Mouse (Mus musculus) hindbrain, embryonic 12.5 days (tissue): ENCODE data around the gene Eif2d. TPM values are rescaled to one million over a fixed set of nuclear protein-coding genes. Genes with fewer than 3 reads are reported as not detected.

ENCODE experiments used
- ATAC-seq: fragments of 200-750 bp; cut with Nextera tagmentation; 2 replicates; pipeline ENCODE4 v1.8.0; 2017; ENCODE audit warnings: moderate TSS enrichment; ENCODE audit not compliant: low FRiP score
- H3K27ac ChIP-seq: fragments of 300-500 bp; sonication (generic); 2 replicates; pipeline ENCODE4 v1.5.1; 2016; ENCODE audit warnings: mild to moderate bottlenecking
- H3K27me3 ChIP-seq: fragments of 300-500 bp; sonication (generic); 2 replicates; pipeline ENCODE4 v1.6.1; 2016; ENCODE audit warnings: mild to moderate bottlenecking
- H3K36me3 ChIP-seq: fragments of 300-500 bp; sonication (generic); 2 replicates; pipeline ENCODE4 v1.6.1; 2016; ENCODE audit warnings: mild to moderate bottlenecking
- H3K4me1 ChIP-seq: fragments of 300-500 bp; sonication (generic); 2 replicates; pipeline ENCODE4 v1.6.1; 2016
- H3K4me2 ChIP-seq: fragments of 300-500 bp; sonication (generic); replicated peaks from 2 replicates; pipeline ENCODE4 v1.6.1; 2016; ENCODE audit warnings: mild to moderate bottlenecking
- H3K4me3 ChIP-seq: fragments of 300-500 bp; sonication (generic); 2 replicates; pipeline ENCODE4 v1.5.1; 2016; ENCODE audit warnings: mild to moderate bottlenecking
- H3K9ac ChIP-seq: fragments of 300-500 bp; sonication (generic); 2 replicates; pipeline ENCODE4 v1.6.1; 2016; ENCODE audit warnings: mild to moderate bottlenecking, moderate library complexity
- H3K9me3 ChIP-seq: fragments of 300-500 bp; sonication (generic); replicated peaks from 2 replicates; pipeline ENCODE4 v1.6.1; 2016; ENCODE audit warnings: mild to moderate bottlenecking
- WGBS: fragments of 180-500 bp; shearing (Covaris S2); methylation state at CpG from one replicate; pipeline ENCODE4 v1.1.7; 2016; 5-methylcytosine and 5-hydroxymethylcytosine counted together
- polyA plus RNA-seq: library from polyadenylated mRNA; unstranded; fragments of >200 nt; fragmentation: Nextera tagmentation; extraction: Ambion mirVana; gene quantifications from 2 replicates; pipeline ENCODE4 v1.2.1, GENCODE M21; 2016

The Eif2d gene
- 53.1 and 55.5 TPM in 2 replicates for polyA plus RNA-seq

DNA sequence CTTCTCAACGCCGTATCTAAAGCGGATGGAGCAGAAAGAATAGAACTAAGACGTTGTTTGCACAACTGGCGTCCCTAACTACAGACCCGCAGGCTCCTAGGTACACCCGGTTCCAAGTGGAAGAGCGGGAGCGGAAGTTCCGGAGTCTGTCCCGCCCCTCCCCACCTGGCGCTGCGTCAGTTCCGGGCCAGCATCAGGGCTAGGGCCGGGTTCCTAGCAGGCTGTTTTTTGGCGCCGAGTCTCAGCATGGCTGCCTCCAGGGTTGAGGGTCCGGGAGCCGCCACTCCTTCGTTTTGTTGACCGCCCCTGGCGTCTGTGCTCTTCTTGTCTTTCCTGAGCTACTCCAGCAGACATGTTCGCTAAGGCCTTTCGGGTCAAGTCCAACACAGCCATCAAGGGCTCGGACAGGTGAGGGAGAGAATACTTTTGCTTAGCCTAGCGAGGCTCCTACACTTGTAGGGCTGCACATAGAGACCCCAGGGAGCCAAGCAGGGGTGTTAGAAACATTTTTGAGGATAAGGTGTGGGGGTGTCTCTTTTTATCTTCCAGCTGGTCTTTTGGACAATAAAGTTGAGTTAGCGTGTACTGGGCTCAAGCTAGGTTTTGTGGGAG, at the start of gene Eif2d:
Eif2d (plus strand) TSS at position 164 of the 612 bp plus-strand sequence.
- H3K27me3 ChIP-seq = no peaks in the 10 kb centered on the region
- ATAC-seq = peak; percentile 98
- H3K9ac ChIP-seq = peak within 1 kb of the TSS; percentile 80
- peaks cover 3% of the 10 kb centered on the region; the same call in 1 of the 2 replicates for H3K36me3 ChIP-seq
- peak within 1 kb of the TSS; percentile 93 for H3K4me2 ChIP-seq
- H3K4me3 ChIP-seq = peak within 1 kb of the TSS; percentile 74
- H3K9me3 ChIP-seq = no peaks in the 10 kb centered on the region
- H3K27ac ChIP-seq = peak within 1 kb of the TSS; percentile 40; the same call in 1 of the 2 replicates
- WGBS = 1% methylated on average over 27 of the region's 27 CpGs
- peaks cover 9% of the 10 kb centered on the region for H3K4me1 ChIP-seq

DNA sequence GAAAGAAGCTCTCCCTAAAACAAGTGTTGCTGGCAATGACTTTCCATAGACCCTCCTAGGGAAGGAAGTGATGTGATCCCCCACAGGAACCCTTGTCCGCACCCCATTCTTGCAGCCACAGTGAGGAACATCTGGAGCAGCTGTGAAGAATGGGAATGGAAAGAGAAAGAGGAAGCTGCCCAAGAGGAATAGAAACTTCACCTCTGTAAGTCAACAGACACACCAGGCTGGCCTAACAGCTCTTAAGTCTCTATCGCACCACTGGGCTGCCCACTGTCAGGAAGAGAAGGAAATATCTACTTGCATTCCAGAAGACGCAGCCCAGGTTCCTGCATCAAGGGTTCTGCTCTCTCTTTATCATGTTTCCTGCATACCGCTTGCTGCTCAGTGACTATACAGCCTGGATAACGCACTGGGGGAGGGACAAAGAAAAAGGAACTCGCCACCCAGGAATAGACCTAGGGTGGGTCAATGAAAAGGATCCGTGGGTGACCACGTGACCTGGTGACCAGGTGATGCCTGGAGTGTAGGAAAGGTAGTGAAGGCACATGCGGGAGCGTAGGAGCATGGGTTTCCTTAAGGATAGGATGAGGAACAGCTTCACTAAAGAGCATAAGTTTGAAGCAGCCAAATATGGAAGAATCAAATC, 49.1 kb upstream of the Eif2d start:
- no peaks in the 10 kb centered on the region for H3K27me3 ChIP-seq
- H3K4me3 ChIP-seq = no peak overlapping the region
- 86% methylated on average over 10 of the region's 10 CpGs for WGBS
- no peaks in the 10 kb centered on the region for H3K9me3 ChIP-seq
- H3K4me1 ChIP-seq = no peaks in the 10 kb centered on the region
- H3K4me2 ChIP-seq = no peak overlapping the region
- H3K36me3 ChIP-seq = no peaks in the 10 kb centered on the region
- no peak for ATAC-seq
- no peak overlapping the region for H3K27ac ChIP-seq
- H3K9ac ChIP-seq = no peak overlapping the region

DNA sequence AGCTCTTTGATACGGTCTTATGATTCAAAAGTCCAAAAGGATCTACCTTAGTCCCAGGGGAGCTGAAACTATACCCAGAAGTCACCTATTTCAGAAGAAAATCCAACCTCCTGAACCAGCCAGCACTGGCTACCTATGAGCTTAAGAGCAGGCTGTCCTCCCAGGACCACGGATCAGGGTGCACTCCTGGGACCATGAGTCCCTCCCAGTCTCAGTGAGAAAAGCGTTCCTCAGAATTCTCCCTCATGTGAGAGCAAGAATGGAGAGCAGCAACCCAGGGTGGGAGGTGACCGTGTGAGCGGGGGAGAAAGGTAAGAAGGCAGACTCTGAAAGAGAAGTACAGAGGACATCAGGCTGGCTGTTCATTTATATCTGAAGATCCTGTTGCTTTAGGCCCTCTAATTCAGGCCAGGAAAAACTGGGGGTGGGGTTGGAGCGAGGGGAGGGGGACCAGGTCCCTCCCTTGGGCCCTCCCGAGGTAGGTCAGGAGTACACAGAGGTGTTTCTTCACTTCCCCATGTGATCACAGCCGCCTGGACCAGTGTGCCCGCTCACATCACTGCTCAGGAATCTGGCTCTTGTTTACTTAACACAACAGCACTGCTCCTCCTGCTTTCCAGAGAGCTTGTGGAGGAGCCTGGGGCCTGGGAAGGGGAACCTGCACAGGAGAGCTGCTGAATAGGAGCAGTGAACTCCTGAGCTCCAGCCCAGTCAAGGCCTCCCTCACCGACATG, 45.2 kb upstream of the Eif2d start:
- Histone ChIP-seq H3K9me3 (no peaks in the 10 kb centered on the region), H3K4me3 (no peak overlapping the region), H3K9ac (no peak overlapping the region), H3K4me2 (no peak overlapping the region), H3K27ac (no peak overlapping the region), H3K36me3 (no peaks in the 10 kb centered on the region), H3K4me1 (no peaks in the 10 kb centered on the region), H3K27me3 (no peaks in the 10 kb centered on the region)
- 64% methylated on average over 10 of the region's 10 CpGs for WGBS
- ATAC-seq = no peak

DNA sequence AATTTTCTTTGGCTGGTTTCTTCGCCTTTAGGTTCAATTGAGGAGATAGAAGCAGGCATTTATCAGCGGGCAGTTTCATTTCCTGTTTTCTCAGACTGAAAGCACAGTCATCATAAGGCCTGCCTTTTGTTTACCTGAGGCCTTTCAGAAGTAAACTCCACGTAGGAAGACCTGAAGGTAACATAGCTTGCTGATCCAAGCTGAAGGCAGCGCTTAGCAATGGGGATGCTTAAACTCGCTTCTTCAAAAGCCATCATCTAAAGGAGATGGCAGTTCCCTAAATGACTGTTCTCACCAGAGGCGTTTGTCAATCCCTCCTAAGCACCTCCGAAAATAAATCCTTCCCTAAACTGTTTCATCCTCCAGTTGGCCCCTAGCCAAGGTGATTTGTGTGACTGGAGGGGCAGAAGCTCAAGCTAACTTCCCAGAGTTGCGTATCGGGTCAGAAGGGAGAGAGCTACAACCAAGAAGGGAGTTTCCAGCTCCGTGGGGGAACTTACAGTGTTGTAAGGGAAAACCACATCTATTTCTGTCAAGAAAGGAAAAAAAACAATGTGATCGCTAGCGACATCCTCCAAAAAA, 42.4 kb upstream of the Eif2d start:
- no peak for ATAC-seq
- Histone ChIP-seq H3K9ac (no peak overlapping the region), H3K27me3 (no peaks in the 10 kb centered on the region), H3K4me2 (no peak overlapping the region), H3K9me3 (no peaks in the 10 kb centered on the region), H3K36me3 (no peaks in the 10 kb centered on the region), H3K4me1 (no peaks in the 10 kb centered on the region), H3K4me3 (no peak overlapping the region), H3K27ac (no peak overlapping the region)
- WGBS = 81% methylated on average over 12 of the region's 12 CpGs

DNA sequence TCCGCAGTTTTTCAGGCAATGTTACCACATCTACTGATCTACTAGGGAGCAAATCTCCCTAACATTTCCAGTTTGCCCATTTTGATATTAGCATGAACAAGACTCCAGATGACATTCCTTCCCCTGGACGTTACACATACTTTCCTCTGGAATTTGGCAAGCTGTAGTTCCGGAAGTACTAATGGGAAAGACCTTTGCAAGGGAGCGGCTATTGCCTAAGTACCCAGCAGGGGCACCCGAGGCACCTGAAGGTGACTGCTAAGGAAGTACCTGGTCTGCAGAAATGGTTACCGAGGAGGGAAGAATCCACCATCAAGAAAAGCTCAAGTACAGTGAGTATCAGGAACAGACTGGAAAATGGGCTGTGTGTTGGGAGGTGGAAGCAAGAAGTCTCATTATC, 40.4 kb upstream of the Eif2d start:
- Histone ChIP-seq H3K9ac (no peak overlapping the region), H3K27me3 (no peaks in the 10 kb centered on the region), H3K36me3 (no peaks in the 10 kb centered on the region), H3K4me1 (peaks cover 7% of the 10 kb centered on the region; the same call in 1 of the 2 replicates), H3K9me3 (no peaks in the 10 kb centered on the region), H3K27ac (no peak overlapping the region), H3K4me3 (no peak overlapping the region), H3K4me2 (no peak overlapping the region)
- no peak for ATAC-seq
- WGBS = 42% methylated on average over 6 of the region's 6 CpGs

DNA sequence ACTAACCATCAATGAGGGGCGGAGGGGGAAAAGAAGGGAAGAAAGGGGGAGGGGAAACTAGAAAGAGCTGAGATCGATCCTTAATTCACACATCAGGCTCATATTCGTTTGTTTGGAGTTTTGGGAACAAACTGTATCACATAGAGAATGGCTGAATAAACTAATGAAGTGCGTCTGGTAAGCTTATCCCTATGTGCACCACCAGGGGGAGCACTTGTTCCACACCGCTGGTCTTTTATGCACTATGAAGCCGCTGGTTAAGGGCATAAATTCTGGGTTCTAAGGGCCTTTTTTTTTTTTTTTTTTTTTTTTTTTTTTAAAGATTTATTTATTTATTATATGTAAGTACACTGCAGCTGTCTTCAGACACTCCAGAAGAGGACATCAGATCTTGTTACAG, 37.0 kb upstream of the Eif2d start:
- H3K9ac ChIP-seq = no peak overlapping the region
- no peak overlapping the region for H3K4me3 ChIP-seq
- H3K4me1 ChIP-seq = peaks cover 9% of the 10 kb centered on the region; the same call in 1 of the 2 replicates
- no peak overlapping the region for H3K4me2 ChIP-seq
- WGBS = 23% methylated on average over 6 of the region's 6 CpGs
- 0 out of 2 replicates have a peak, but pooled peaks have one; percentile 39 for ATAC-seq
- no peaks in the 10 kb centered on the region for H3K27me3 ChIP-seq
- H3K9me3 ChIP-seq = no peaks in the 10 kb centered on the region
- no peak overlapping the region for H3K27ac ChIP-seq
- H3K36me3 ChIP-seq = no peaks in the 10 kb centered on the region

DNA sequence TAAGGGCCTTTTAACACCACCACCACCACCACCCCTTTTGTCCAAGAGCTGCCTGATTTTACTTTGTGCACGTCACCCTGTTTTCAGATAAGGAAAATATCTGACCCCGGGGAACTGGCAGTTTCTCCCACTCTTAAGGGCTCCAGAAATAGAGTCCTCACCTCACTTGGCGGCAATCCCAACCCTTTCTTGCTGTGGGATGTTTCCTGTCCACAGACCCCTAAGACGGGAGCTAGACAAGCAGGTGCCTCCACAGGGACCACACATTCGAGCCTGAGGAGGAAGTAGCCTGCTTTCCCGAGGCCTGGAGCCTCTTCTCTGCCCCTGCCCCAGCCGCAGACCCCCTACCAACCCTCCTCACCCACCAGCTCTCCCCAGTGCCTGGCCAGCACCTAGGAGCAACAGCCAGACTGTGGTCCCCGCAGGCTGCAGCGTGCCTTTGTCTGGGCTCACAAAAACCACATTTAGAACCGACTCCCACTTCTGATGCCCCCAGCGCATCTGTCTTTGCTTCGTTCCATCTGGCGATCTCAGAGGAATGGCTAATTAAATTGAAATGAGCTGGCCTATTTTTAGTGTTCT, 36.5 kb upstream of the Eif2d start:
- H3K4me3 ChIP-seq = no peak overlapping the region
- peak; percentile 62 for ATAC-seq
- WGBS = 55% methylated on average over 13 of the region's 13 CpGs
- H3K27me3 ChIP-seq = no peaks in the 10 kb centered on the region
- no peaks in the 10 kb centered on the region for H3K9me3 ChIP-seq
- H3K4me2 ChIP-seq = no peak overlapping the region
- H3K36me3 ChIP-seq = no peaks in the 10 kb centered on the region
- H3K9ac ChIP-seq = no peak overlapping the region; the same call in 1 of the 2 replicates
- H3K4me1 ChIP-seq = peaks cover 9% of the 10 kb centered on the region; the same call in 1 of the 2 replicates
- H3K27ac ChIP-seq = peak overlapping the region; percentile 81

DNA sequence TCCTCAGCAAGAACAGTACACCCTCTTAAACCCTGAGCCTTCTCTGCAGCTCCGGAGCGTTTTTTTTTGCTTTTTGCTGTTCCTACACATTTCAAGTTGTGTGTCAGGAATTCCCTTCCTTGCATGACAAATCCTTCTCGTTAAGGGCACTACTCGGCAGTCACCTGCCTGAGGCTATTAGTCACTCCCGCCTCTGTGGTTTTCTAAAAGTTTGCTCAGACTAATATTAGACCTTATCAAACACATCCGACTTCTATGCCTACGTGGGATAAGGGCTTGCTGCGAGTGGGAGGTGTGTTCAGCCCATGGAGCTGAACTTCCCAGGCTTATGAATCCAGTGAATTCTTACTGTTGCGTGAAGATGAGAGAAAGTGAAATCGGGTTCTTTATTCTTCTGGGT, 34.5 kb upstream of the Eif2d start:
- no peak overlapping the region for H3K27ac ChIP-seq
- ATAC-seq = no peak
- H3K36me3 ChIP-seq = no peaks in the 10 kb centered on the region
- WGBS = 75% methylated on average over 10 of the region's 10 CpGs
- H3K9me3 ChIP-seq = no peaks in the 10 kb centered on the region
- H3K4me2 ChIP-seq = no peak overlapping the region
- H3K4me3 ChIP-seq = no peak overlapping the region
- no peaks in the 10 kb centered on the region for H3K27me3 ChIP-seq
- peaks cover 9% of the 10 kb centered on the region; the same call in 1 of the 2 replicates for H3K4me1 ChIP-seq
- H3K9ac ChIP-seq = no peak overlapping the region; the same call in 1 of the 2 replicates

DNA sequence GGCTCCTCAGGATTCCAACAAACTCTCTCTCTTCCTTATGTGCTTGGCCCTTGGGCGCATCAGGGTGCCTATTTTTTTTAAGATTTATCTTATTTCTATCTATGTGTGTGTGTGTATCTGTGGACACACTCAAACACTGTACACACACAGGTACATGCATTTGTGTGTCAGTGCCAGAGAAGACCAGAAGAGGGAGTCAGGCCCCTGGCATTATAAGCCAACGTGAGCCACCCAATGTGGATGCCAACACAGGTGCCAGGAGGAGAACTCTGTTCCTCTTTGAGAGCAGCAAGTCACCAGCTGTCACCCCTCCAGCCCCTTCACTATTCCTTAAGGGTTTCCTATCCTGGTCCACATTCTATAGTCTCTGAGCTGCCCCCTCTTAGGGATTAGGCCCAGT, 34.0 kb upstream of the Eif2d start:
- H3K27me3 ChIP-seq = no peaks in the 10 kb centered on the region
- peaks cover 11% of the 10 kb centered on the region; the same call in 1 of the 2 replicates for H3K4me1 ChIP-seq
- H3K4me3 ChIP-seq = no peak overlapping the region
- no peaks in the 10 kb centered on the region for H3K36me3 ChIP-seq
- ATAC-seq = no peak
- no peak overlapping the region for H3K27ac ChIP-seq
- no peaks in the 10 kb centered on the region for H3K9me3 ChIP-seq
- H3K4me2 ChIP-seq = no peak overlapping the region
- H3K9ac ChIP-seq = no peak overlapping the region
- WGBS = 67% methylated on average over 2 of the region's 2 CpGs

DNA sequence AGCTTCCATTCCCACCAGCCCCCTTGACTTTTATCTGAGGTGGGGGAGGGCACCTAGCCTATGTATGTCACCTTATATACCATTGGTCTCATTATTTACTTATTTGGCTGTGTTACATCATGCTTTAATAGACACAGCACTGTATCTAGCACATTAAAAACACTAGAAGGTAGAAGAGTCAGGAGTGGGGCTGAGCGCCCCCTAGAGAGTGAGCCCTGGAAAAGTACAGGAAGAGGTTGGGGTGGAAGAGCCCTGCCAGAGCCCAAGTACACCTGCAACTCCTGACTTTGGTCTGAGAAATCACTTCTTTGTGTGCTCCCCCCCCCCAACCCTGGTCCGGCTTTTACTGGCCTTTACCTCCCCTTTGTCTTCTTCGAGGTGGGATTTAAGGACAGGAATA, 31.0 kb upstream of the Eif2d start:
- no peak overlapping the region for H3K4me3 ChIP-seq
- WGBS = 34% methylated on average over 3 of the region's 3 CpGs
- no peaks in the 10 kb centered on the region for H3K27me3 ChIP-seq
- no peak overlapping the region for H3K27ac ChIP-seq
- no peaks in the 10 kb centered on the region for H3K9me3 ChIP-seq
- no peak overlapping the region for H3K9ac ChIP-seq
- ATAC-seq = no peak
- 0 out of 2 replicates have a peak, but pooled peaks cover 3% of the 10 kb centered on the region for H3K36me3 ChIP-seq
- H3K4me1 ChIP-seq = 0 out of 2 replicates have a peak, but pooled peaks cover 5% of the 10 kb centered on the region
- H3K4me2 ChIP-seq = no peak overlapping the region

DNA sequence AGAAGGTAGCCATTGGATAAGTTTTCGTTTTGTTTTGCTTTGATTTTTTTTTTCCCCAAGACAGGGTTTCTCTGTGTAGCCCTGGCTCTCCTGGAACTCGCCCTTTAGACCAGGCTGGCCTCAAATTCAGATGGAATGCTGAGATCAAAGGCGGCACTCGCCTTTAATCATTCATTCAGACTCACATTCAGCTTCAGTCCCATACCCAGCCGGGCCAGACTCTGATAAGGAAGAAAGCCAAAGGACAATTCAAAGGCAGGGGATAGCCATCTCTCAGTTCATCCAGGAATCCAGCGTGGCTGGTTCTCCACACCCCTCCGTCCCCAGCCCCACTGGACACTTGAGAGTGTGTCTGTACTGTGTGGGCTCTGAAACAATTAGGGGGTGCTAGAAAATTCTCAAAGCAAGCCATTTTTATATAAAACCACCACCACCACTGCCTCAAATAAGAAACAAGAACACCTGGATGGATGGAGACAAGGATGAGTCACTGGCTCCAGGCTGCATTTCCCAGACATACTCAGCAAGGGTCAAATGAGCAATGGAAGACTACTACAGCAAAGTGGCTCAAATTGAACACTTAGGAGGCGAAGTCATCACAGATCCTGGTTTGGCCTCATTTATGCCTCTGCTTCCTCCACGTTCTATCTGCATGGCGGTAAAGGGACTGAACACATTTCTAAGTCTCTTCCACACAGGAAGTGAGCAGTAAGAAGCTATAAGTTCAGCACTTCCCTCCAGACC, 29.3 kb upstream of the Eif2d start:
- no peak for ATAC-seq
- WGBS = 73% methylated on average over 10 of the region's 10 CpGs
- H3K4me1 ChIP-seq = 0 out of 2 replicates have a peak, but pooled peaks cover 4% of the 10 kb centered on the region
- no peak overlapping the region for H3K4me3 ChIP-seq
- no peak overlapping the region for H3K27ac ChIP-seq
- H3K9me3 ChIP-seq = no peaks in the 10 kb centered on the region
- H3K4me2 ChIP-seq = no peak overlapping the region
- H3K27me3 ChIP-seq = no peaks in the 10 kb centered on the region
- H3K9ac ChIP-seq = no peak overlapping the region
- peaks cover 19% of the 10 kb centered on the region for H3K36me3 ChIP-seq
